Mouse (Mus musculus) kidney, embryonic 14.5 days (tissue): ENCODE measurements at regions not wholly inside any gene's neighbourhood (a gene's known extent, or its start where the extent isn't known, plus 50 kb on each side); places are given as distances from the start of the nearest gene placed in this dataset.

Source experiments
- ATAC-seq: fragments of 200-750 bp; cut with Nextera tagmentation; 2 replicates; pipeline ENCODE4 v1.8.0; 2017; ENCODE audit warnings: moderate number of reproducible peaks, mild to moderate bottlenecking, moderate TSS enrichment, moderate library complexity; ENCODE audit not compliant: low FRiP score, low TSS enrichment
- H3K27ac ChIP-seq: fragments of 300-500 bp; sonication (generic); 2 replicates; pipeline ENCODE4 v1.5.1; 2014; ENCODE audit warnings: low read depth, mild to moderate bottlenecking, low read length, moderate library complexity, mixed read lengths
- H3K27me3 ChIP-seq: fragments of 300-500 bp; sonication (generic); 2 replicates; pipeline ENCODE4 v1.6.1; 2014; ENCODE audit warnings: mild to moderate bottlenecking, low read length; ENCODE audit not compliant: control insufficient read depth, insufficient read depth
- H3K36me3 ChIP-seq: fragments of 300-500 bp; sonication (generic); 2 replicates; pipeline ENCODE4 v1.6.1; 2014; ENCODE audit warnings: low read length, mixed read lengths; ENCODE audit not compliant: control insufficient read depth, insufficient read depth
- H3K4me1 ChIP-seq: fragments of 300-500 bp; sonication (generic); 2 replicates; pipeline ENCODE4 v1.6.1; 2014; ENCODE audit warnings: low read length, mixed read lengths; ENCODE audit not compliant: control insufficient read depth, insufficient read depth
- H3K4me2 ChIP-seq: fragments of 300-500 bp; sonication (generic); replicated peaks from 2 replicates; pipeline ENCODE4 v1.6.1; 2014; ENCODE audit warnings: low read depth, mild to moderate bottlenecking, low read length
- H3K4me3 ChIP-seq: fragments of 300-500 bp; sonication (generic); 2 replicates; pipeline ENCODE4 v1.5.1; 2014; ENCODE audit warnings: mild to moderate bottlenecking, low read length
- H3K9ac ChIP-seq: fragments of 300-500 bp; sonication (generic); 2 replicates; pipeline ENCODE4 v1.6.1; 2014; ENCODE audit warnings: low read depth, mild to moderate bottlenecking, low read length, moderate library complexity
- H3K9me3 ChIP-seq: fragments of 300-500 bp; sonication (generic); 2 replicates; pipeline ENCODE4 v1.6.1; 2016; ENCODE audit warnings: low read length; ENCODE audit not compliant: control insufficient read depth
- WGBS: fragments of 180-500 bp; shearing (Covaris S2); extraction: QIAGEN DNeasy Blood & Tissue Kit; methylation state at CpG from one replicate; pipeline ENCODE4 v1.1.7; 2014; 5-methylcytosine and 5-hydroxymethylcytosine counted together

GRCm38 (mm10) chr6:147919697-147920096, 127.4 kb upstream of the Far2 start:
- Histone ChIP-seq H3K4me2 (no peak overlapping the region), H3K4me1 (no peaks in the 10 kb centered on the region), H3K36me3 (no peaks in the 10 kb centered on the region), H3K9me3 (no peaks in the 10 kb centered on the region), H3K4me3 (no peak overlapping the region), H3K27ac (no peak overlapping the region), H3K27me3 (no peaks in the 10 kb centered on the region), H3K9ac (no peak overlapping the region)
- ATAC-seq, result no peak
- WGBS, result 67% methylated on average over 1 of the region's 1 CpGs

DNA sequence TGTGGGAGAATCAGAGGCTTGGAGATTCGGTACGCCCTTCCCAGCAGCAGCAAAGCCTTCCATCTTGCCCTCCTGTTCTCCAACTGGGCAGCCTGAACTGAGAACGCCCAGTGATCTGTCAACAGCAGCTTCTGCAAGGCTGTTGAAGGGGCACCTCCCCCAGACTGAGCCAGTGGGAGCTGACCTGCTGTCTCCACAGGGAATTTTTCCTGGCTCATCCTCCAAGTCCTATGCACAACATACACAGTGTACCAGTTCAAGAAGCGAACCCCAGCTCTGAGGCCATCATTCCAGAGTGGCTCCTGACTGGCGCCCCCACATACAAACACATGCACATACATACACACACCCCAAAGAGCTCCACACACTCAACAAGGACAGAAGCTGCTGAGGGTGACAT, 126.0 kb upstream of the Far2 start:
- Histone ChIP-seq H3K9me3 (no peaks in the 10 kb centered on the region), H3K4me1 (no peaks in the 10 kb centered on the region), H3K36me3 (no peaks in the 10 kb centered on the region), H3K4me3 (no peak overlapping the region), H3K9ac (no peak overlapping the region), H3K27ac (no peak overlapping the region), H3K27me3 (no peaks in the 10 kb centered on the region), H3K4me2 (no peak overlapping the region)
- ATAC-seq, result no peak
- WGBS, result 63% methylated on average over 5 of the region's 5 CpGs

GRCm38 (mm10) chr6:147922506-147922905, 124.6 kb upstream of the Far2 start:
- WGBS, result 75% methylated on average over 5 of the region's 5 CpGs
- H3K9ac ChIP-seq, result no peak overlapping the region
- no peak for ATAC-seq
- H3K4me1 ChIP-seq, result no peaks in the 10 kb centered on the region
- H3K4me3 ChIP-seq, result no peak overlapping the region
- no peaks in the 10 kb centered on the region for H3K9me3 ChIP-seq
- H3K36me3 ChIP-seq, result no peaks in the 10 kb centered on the region
- no peaks in the 10 kb centered on the region for H3K27me3 ChIP-seq
- H3K27ac ChIP-seq, result no peak overlapping the region
- no peak overlapping the region for H3K4me2 ChIP-seq

GRCm38 (mm10) chr6:147923246-147923645, 123.8 kb upstream of the Far2 start:
- H3K4me1 ChIP-seq, result no peaks in the 10 kb centered on the region
- 91% methylated on average over 8 of the region's 8 CpGs for WGBS
- H3K9ac ChIP-seq, result no peak overlapping the region
- H3K9me3 ChIP-seq, result no peaks in the 10 kb centered on the region
- H3K4me3 ChIP-seq, result no peak overlapping the region
- H3K36me3 ChIP-seq, result no peaks in the 10 kb centered on the region
- H3K4me2 ChIP-seq, result no peak overlapping the region
- H3K27me3 ChIP-seq, result no peaks in the 10 kb centered on the region
- no peak for ATAC-seq
- H3K27ac ChIP-seq, result no peak overlapping the region

DNA sequence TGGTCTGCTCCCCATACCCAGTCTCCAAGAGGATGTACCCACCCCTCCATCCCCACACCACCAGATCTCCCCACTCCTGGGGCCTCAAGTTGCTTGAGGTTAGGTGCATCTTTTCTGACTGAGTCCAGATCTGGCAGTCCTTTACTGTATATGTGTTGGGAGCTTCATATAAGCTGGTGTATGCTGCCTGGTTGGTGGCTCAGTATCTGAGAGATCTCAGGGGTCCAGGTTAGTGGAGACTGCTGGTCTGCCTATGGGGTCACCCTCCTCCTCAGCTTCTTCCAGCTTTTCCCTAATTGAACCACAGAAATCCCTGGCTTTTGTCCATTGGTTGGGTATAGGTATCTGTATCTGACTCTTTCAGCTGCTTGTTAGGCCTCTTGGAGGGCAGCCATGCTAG, 118.1 kb upstream of the Far2 start:
- no peaks in the 10 kb centered on the region for H3K9me3 ChIP-seq
- no peak overlapping the region for H3K4me3 ChIP-seq
- no peak overlapping the region for H3K4me2 ChIP-seq
- no peaks in the 10 kb centered on the region for H3K36me3 ChIP-seq
- H3K27ac ChIP-seq, result no peak overlapping the region
- H3K27me3 ChIP-seq, result no peaks in the 10 kb centered on the region
- H3K4me1 ChIP-seq, result no peaks in the 10 kb centered on the region
- no peak for ATAC-seq
- H3K9ac ChIP-seq, result no peak overlapping the region

DNA sequence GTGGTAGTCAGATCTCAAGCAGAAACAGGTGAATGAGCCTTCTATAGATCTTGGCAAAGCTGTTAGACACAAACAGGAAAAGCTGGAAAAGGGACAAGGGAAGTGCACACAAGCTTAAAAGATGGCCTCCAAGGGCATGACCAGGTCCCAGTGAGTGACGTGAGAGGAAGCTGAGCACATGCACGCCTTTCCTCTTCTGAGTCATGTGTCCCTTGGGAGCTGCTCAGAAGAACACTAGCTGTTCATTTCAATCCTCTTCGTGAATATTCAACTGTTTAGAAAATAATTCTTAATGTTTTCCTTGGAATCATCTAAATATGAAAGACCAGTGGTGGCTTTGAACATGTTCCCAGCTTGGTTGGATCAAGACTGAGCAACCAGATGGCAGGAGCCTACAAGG, 103.0 kb upstream of the Far2 start:
- Histone ChIP-seq H3K36me3 (no peaks in the 10 kb centered on the region), H3K27me3 (no peaks in the 10 kb centered on the region), H3K4me2 (no peak overlapping the region), H3K9me3 (no peaks in the 10 kb centered on the region), H3K4me1 (no peaks in the 10 kb centered on the region), H3K4me3 (no peak overlapping the region), H3K27ac (no peak overlapping the region), H3K9ac (no peak overlapping the region)
- ATAC-seq, result no peak
- 57% methylated on average over 3 of the region's 3 CpGs for WGBS

DNA sequence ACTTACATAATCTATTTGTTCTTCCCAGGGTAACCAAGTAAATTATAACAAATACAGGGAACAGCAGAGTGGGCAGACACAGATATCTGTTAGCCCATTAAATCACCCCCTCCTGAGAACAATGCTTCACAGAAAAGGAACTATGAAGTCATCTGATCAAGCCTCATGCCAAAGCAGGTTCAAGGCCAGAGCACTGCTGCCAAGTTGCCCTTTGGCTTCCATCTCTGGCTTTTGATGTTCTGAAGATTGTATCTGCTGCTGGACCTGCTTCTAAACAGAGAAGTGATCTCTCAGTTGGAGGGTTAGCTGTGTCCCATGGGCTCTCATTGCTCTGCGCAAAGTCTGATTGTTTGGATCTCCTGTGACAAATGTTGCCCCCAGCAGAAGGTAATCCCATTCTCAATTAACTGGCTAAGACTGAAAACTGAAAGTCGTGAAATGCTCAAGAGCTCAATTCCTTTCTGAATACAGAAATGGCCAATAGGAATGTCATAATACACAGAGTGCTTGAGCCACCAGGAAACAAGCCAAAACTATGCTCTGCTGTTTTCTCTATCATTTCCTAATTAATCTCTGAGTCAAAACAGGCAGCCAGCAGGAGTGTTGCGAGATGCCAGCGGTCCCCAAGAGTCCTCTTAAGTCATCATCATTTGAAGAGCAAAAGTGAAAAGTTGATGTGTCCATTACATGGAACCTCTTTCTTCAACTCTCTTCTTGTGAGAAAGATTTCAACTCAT, 102.0 kb upstream of the Far2 start:
- Histone ChIP-seq H3K36me3 (no peaks in the 10 kb centered on the region), H3K27me3 (no peaks in the 10 kb centered on the region), H3K4me1 (no peaks in the 10 kb centered on the region), H3K4me3 (no peak overlapping the region), H3K9me3 (no peaks in the 10 kb centered on the region), H3K9ac (no peak overlapping the region), H3K27ac (no peak overlapping the region), H3K4me2 (no peak overlapping the region)
- 83% methylated on average over 4 of the region's 4 CpGs for WGBS
- ATAC-seq, result no peak

DNA sequence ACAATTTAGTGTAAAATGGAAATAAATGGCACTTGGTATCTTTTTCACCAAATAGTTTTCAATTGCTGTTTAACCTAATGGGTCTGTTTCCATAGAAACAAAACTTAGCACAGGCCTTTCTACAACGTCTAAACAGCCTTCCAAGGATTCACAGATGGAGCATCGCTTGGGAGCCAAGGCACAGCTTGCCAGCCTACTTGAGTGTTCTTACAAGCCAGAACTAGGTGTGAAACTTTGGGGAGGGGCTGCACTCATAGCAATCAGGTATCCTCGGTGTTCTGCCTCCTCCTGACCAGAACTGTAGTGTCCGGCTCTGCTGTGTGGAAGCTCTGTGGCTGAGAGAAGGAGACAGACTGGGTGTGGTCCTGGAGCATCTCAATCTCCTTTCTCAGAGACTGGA, 99.1 kb upstream of the Far2 start:
- Histone ChIP-seq H3K4me2 (no peak overlapping the region), H3K27me3 (no peaks in the 10 kb centered on the region), H3K4me1 (no peaks in the 10 kb centered on the region), H3K9me3 (no peaks in the 10 kb centered on the region), H3K4me3 (no peak overlapping the region), H3K27ac (no peak overlapping the region), H3K9ac (no peak overlapping the region), H3K36me3 (no peaks in the 10 kb centered on the region)
- ATAC-seq, result no peak
- WGBS, result 87% methylated on average over 4 of the region's 4 CpGs

GRCm38 (mm10) chr6:147951642-147952041, 95.4 kb upstream of the Far2 start:
- Histone ChIP-seq H3K4me3 (no peak overlapping the region), H3K4me2 (no peak overlapping the region)

More at GRCm38 (mm10) chr6:147951642-147952041, 95.4 kb upstream of the Far2 start:
- no peaks in the 10 kb centered on the region for H3K27me3 ChIP-seq
- H3K36me3 ChIP-seq, result no peaks in the 10 kb centered on the region
- no peaks in the 10 kb centered on the region for H3K9me3 ChIP-seq
- H3K4me1 ChIP-seq, result no peaks in the 10 kb centered on the region
- H3K9ac ChIP-seq, result no peak overlapping the region
- ATAC-seq, result no peak
- H3K27ac ChIP-seq, result no peak overlapping the region
